Mouse (Mus musculus): ENCODE results near the gene Atg10.

The Atg10 gene

DNA sequence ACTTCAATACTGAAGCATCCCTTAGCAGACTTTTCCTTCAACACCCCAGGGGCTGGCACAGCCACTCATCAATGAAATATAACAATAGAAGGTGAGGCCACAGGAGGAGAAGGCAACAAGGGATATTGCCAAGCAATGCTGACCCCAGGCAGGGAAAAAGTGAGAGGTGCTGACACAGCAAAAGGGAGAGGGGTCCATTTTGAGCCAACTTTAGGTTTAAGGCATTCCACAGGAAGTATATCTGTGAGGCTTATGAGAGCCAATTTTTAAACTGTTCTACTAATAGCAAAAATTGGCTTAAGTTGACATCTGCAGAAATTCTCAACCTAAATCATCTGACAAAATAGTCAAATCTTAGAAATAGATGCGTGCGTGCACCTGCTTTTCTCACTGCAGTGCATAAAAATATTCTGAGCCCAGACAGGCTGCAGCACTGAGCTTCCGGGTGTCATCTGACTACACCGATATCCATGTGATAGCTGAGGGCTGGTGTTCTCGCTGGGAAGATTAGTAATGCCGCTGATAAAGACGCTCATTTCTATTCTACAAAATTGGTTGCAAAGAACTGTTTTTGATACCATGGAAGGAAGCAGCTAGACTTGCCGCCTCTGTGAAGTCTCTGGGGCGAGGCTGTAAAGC, 116.3 kb downstream of the Atg10 start:
- DNase-seq: no peak

GRCm38 (mm10) chr13:91102238-91102637, 121.5 kb downstream of the Atg10 start:
- DNase-seq: no peak

DNA sequence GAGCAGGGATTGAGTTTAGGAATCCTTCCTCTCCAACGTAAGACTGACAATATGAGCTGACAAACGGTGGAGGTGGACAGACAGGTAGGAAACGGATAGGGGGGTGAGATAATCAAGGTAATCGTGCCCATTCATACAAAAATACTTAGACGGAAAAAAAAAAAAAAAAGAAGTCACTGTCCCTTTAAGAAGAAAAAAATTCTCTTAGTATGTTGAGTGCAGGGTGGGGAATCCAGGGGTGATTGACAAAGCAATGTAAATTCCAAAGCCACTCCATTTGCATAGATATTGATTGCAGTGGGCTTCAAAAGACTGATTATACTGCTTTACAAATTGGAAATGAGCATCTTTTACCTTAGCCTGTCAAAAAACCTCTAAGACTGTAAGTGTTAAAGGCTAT, 123.4 kb downstream of the Atg10 start:
- no peak for DNase-seq

DNA sequence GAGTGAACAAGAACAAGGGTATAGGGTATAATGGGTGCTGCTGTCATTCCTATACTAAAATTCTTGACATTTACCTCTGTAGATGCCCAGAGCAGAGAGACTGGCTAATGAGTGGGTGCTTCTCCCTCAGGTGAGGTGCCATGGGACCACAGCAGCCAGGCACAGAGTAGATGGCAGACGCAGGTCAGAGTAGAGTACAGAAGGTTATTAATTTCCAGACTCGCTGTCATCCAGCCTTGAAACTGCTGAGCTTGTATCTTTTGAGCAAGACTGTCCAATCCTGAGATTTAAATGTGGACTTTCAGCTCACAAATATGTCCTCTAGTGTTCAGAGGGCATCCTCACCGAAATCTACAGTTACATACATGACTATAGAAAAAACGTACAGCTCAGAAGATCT, 128.9 kb downstream of the Atg10 start:
- no peak for DNase-seq

- peak; percentile 17 for DNase-seq
Observed at GRCm38 (mm10) chr13:91094196-91094595, 129.6 kb downstream of the Atg10 start.

- DNase-seq: peak; percentile 29
Observed at GRCm38 (mm10) chr13:91093610-91094009, 130.2 kb downstream of the Atg10 start.

- DNase-seq: peak; percentile 63
Observed at GRCm38 (mm10) chr13:91093162-91093561, 130.6 kb downstream of the Atg10 start.

DNA sequence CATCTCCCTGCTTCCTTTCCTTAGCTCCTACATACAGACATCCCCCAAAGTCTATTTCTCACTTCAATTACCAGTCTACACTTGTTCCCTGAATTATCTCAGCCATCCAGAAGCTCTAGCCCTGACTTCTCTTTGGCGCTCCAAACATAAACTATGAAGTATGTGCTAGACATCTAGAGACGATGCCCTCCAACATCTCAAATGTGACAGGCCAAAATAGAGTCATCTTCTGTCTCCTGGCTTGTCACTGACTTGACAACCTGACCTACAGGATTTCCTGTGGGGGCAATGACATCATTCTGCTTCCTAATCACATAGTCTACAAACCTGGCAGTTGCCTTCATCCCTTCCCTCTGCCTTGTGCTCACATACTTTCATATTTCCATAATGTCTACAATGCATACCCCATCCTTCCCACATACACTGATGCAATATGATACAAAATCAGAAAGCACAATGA, 132.0 kb downstream of the Atg10 start:
- DNase-seq: no peak

- DNase-seq: no peak
Observed at GRCm38 (mm10) chr13:91090861-91091730, 132.7 kb downstream of the Atg10 start.

- no peak for DNase-seq
Observed at GRCm38 (mm10) chr13:91086361-91086900, 137.3 kb downstream of the Atg10 start.

- DNase-seq: no peak
Observed at GRCm38 (mm10) chr13:91072351-91072750, 151.4 kb downstream of the Atg10 start.

- no peak for DNase-seq
Observed at GRCm38 (mm10) chr13:91060871-91061270, 162.9 kb downstream of the Atg10 start.

DNA sequence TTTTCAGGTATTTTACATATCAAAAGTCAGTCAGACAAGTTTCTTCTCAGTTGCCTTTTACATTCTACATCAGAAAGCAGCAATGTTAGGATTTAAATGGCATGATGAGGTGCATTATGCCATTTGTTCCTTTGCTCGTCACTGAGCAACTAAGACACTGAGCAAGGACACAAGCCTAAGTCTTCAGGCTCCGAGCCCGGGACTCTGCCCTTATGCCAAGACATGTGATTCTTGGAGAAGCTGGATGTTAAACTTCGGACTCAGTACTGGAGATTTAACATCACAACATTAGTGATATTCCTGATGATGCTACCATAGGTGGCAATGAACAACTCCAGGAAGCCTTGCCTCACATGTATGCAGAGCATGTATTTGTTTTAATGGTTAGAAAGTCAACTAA, 175.6 kb downstream of the Atg10 start:
- no peak for DNase-seq

GRCm38 (mm10) chr13:91046851-91047250, 176.9 kb downstream of the Atg10 start:
- DNase-seq: no peak

DNA sequence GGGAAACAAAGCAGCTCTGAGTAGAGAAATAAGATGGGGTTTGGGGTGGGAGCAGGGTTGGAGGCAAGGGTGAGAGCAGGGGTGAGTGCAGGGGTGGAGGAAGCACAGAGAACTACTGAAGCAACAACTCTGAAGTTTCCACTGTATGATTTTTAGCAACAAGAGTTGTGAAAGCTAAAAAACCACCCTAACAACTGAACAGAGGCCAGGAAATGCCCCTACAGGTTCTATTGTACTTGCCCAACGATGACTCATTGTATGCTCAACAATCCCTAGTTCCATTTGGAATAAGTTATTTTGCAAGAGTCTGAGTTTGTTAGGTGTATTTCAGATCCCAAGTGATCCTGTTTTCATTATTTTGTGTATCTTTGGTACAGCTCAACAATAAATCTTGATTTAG, 182.5 kb downstream of the Atg10 start:
- DNase-seq: no peak

DNA sequence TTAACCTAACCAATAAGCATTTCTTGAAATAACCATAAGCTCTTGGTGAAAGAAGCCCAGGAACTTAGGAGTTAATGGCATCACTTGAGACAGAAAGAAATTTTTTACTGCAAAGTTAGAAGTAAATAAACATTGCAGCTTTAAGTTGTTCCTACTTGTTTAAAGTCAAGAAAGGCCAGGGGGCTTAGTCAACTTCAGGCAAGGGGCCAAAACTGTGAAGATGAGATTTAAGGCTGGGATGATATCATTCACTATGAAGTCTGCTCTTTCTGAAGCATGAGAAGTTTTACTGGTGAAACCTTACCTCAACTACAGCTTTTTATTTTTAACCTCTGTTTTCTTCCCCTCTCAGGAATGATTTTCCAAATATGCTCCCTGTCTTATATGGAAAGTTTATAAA, 183.3 kb downstream of the Atg10 start:
- DNase-seq: no peak

GRCm38 (mm10) chr13:91039201-91039807, 184.5 kb downstream of the Atg10 start:
- DNase-seq: peak; percentile 64

DNA sequence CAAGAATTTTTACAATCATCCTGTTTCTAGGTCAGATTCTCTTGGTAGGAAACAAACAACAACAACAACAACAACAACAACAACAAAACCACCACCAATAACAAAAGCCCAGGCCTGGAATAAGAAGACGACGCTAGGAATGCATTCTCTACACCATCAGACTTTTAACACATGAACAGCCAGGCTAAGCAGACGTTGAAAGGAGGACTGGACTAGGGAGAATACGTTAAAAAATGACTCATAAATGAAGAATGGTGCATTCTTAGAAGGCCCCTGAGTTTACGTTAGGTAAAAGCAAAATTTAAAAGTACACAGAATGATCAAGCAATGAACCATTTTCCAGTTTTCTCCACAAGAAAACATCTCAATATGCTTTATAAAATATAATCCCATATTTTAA, 185.1 kb downstream of the Atg10 start:
- no peak for DNase-seq

DNA sequence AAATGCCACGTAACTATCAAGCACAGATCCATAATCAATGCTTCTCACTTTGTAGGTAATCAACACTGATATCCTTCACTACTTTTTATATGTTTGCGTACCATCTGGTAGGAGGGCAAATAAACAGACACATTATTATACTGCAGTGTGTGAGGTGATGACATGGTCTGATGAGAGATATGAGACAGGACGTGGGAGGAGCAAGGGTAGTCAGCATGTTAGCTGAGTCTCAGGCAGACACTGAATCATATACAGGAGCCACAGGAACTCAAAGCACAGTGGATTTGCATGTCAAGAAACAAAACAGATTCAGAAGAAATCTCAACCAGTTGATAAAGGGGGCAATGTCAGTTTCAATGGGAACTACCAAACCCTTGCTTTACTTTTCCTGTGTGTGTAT, 185.7 kb downstream of the Atg10 start:
- no peak for DNase-seq

- DNase-seq: no peak
Observed at GRCm38 (mm10) chr13:91037405-91037804, 186.4 kb downstream of the Atg10 start.

DNA sequence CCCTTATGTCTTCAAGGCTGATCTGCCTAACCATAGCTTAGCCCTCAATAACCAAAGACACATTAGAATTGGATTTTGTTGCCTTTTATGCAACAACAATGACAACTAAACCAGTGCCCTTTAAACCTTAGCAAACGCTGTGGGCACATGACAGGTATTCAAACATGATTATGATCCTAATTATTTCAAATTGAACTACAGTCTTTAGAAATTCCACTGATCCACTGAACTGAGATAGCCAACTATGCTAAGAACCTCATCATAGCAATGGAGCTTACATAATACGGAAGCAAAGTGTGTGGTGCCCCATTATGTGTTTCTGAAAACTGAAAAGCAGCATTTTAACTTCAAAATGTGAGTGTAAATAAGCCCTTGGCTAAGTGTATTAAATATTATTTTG, 191.9 kb downstream of the Atg10 start:
- no peak for DNase-seq

- DNase-seq: no peak
Observed at GRCm38 (mm10) chr13:91023447-91023846, 200.3 kb downstream of the Atg10 start.

DNA sequence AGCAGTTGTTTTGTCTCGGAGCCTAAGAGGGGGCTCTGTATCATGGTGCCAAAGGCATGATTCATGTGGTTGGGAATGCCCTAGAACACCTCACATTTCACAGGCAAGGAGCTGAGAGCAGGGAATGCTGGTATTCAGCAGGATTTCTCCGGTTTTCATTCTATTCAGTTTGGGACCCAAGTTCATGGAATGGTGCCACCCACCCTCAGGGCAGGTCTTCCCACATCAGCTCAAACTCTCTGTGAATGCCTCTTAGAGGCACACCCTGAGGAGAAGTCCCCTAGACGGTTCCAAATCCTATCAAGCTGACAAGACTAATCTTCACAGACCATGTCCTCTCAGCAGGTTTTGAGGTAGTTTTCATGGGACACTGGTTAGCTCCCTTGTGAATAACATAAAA, 211.9 kb downstream of the Atg10 start:
- DNase-seq: no peak

Data from embryo, embryonic 11 days (tissue).